Mouse (Mus musculus) small intestine, adult 2 months (tissue): Measurements from ENCODE around the gene Mink1.

Source experiments
- CTCF ChIP-seq: fragments of 200-500 bp; IDR thresholded peaks from 2 replicates; pipeline ENCODE4 v1.5.1; 2012; ENCODE audit warnings: low read depth, mild to moderate bottlenecking, control low read depth, inconsistent platforms, low read length, moderate library complexity, mixed read lengths; ENCODE audit not compliant: insufficient replicate concordance, insufficient read length; ENCODE audit errors: extremely low read depth
- POLR2A ChIP-seq: fragments of 200-500 bp; IDR thresholded peaks from 2 replicates; pipeline ENCODE4 v1.6.1; 2012; ENCODE audit warnings: low read depth, mild to moderate bottlenecking, control low read depth, inconsistent platforms, low read length, moderate library complexity

GRCm38 (mm10) chr11:70591733-70592132 lies 29.1 kb downstream of the Mink1 start:
- TF ChIP-seq CTCF: no peak
- TF ChIP-seq POLR2A: no peak
